Mouse (Mus musculus) testis, adult 2 months (tissue): Measurements from ENCODE around the gene Ippk.

ENCODE experiments used
- CTCF ChIP-seq: fragments of 200-500 bp; IDR thresholded peaks from 2 replicates; pipeline ENCODE4 v1.5.1; 2012; ENCODE audit warnings: low read depth, mild to moderate bottlenecking, inconsistent platforms, low read length, moderate library complexity; ENCODE audit not compliant: control insufficient read depth, insufficient read depth, insufficient replicate concordance
- POLR2A ChIP-seq: fragments of 200-500 bp; IDR thresholded peaks from 2 replicates; pipeline ENCODE4 v1.6.1; 2012; ENCODE audit warnings: low read depth, mild to moderate bottlenecking, inconsistent platforms, low read length, moderate library complexity; ENCODE audit not compliant: control insufficient read depth

DNA sequence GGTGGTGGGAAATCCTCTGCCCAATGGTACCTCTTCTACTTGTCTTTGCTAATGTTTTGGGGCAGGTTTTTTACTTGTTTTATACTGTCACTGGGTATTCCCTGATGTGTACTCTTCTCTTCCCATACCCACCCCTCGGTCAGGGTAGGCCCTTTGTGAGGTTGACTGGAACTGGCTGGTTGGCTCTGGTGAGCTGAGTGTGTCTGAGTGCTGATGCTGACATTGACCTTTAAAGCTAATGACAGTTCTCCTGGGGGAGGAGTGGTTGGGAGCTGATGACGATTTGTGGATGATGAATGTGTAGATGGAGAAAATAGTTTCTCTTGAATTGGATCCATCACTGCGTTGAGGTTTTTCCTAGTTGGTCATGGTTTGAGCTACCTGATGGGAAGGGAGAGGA lies 5.7 kb downstream of the Ippk start:
- TF ChIP-seq CTCF (no peak), POLR2A (no peak)
